Mouse (Mus musculus) liver, adult 2 months (tissue): ENCODE data around the gene Pygm.

Experiments
- CTCF ChIP-seq: fragments of 200-500 bp; IDR thresholded peaks from 2 replicates; pipeline ENCODE4 v1.5.1; 2011; ENCODE audit warnings: low read depth, low read length, control low read depth
- POLR2A ChIP-seq: fragments of 200-500 bp; IDR thresholded peaks from 2 replicates; pipeline ENCODE4 v1.6.1; 2011; ENCODE audit warnings: low read length, control low read depth; ENCODE audit not compliant: insufficient read depth; ENCODE audit errors: extremely low read depth

- TF ChIP-seq POLR2A (no peak), CTCF (no peak)
These were observed 16.2 kb downstream of the Pygm start for GRCm38 (mm10) chr19:6400096-6401086.
